Mouse (Mus musculus) splenic B cell, adult 2 months (primary cell): ENCODE measurements around the gene Cnpy3.

ENCODE experiments used
- DNase-seq: peaks from one replicate; pipeline ENCODE4 v3.0.0-alpha.2; 2011; ENCODE audit warnings: low read depth, low spot score
- H3K27me3 ChIP-seq: 2 replicates; pipeline ENCODE4 v1.6.1; 2012; ENCODE audit warnings: mild to moderate bottlenecking, low read length, moderate library complexity, mixed read lengths; ENCODE audit not compliant: control insufficient read depth, poor library complexity, insufficient read depth, severe bottlenecking
- H3K36me3 ChIP-seq: 2 replicates; pipeline ENCODE4 v1.6.1; 2012; ENCODE audit warnings: mild to moderate bottlenecking, low read length, moderate library complexity, mixed read lengths; ENCODE audit not compliant: control insufficient read depth, poor library complexity, insufficient read depth, severe bottlenecking

Cnpy3 gene

DNA sequence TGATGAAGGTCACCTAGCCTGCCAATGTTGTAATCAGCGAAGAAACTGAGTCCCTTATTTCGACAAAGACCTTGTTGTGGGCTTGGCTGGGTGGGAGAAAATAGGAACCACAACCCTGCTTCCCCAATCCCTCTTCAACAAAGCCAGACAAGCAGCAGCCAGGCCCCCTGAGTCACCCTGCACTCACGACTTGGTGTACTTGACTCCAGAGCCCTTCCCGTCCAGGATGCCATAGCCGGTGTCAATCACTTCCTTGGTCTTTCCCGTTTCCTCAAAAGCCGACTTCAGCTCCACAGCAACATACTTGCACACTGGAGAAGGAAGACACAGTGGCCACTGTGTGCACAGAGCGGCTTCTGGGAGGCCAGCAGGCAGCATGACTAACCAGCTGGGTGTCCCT lies 4.8 kb downstream of the Cnpy3 start:
- H3K36me3 ChIP-seq = peaks cover 22% of the 10 kb centered on the region
- no peak for DNase-seq

DNA sequence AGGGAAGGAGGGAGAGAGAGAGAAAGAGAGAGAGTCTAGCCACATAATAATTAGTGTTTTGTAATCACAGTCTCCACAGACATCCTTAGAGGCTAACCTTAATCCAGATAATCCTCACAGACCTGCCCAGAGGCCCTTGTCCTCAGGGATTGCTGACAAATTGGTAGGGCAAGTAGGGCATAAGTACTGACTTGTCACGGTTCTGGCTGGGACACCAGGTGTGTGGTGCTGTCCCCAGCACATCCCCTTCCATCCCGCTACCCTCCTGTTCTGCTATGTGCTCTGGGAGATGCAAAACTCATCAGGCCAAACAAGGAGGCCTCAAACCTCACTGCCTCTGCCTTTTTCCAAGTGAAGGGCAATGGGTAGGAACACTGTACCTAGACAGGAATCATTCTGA lies 6.5 kb downstream of the Cnpy3 start:
- peaks cover 26% of the 10 kb centered on the region for H3K36me3 ChIP-seq
- no peaks in the 10 kb centered on the region for H3K27me3 ChIP-seq
- DNase-seq = no peak

More for the DNA sequence above, 4.8 kb downstream of the Cnpy3 start:
- H3K27me3 ChIP-seq = no peaks in the 10 kb centered on the region

DNA sequence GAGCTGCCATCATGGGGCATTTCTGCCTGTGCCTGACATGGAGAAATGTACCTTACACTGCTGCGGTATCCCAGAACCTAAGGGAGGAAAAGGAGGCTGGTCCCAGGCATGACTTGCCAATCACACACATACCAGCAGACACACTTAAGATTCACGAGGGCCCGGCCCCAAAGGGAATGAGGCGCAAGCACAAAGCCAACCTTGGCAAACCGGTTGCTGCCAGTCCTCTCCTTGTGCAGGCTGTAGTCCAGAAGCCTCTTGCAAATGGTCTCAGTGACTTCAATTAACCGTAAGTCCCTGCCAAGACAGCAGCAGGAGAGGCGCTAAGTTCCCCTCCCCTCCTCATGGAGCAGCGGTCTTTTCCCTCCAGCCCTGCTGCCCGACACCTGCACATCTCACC lies 9.0 kb downstream of the Cnpy3 start:
- H3K36me3 ChIP-seq = peaks cover 26% of the 10 kb centered on the region
- no peak for DNase-seq
- no peaks in the 10 kb centered on the region for H3K27me3 ChIP-seq

DNA sequence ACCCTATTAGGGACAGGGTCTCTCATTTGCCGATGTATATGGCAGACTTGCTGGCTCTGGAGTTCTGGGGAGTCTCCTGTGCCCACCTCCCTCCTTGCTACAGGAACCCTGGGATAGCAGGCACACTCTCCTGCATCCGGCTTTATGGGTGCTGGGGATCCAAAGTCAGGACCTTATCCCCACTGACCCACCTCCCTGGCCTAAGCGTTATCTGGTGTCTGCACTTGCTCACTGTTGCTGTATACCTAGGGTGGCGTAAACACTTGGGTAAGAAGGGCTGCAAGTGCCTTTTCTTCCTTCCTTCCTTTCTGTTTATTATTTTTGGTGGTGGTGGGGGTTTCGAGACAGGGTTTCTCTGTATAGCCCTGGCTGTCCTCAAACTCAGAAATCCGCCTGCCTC lies 10.7 kb downstream of the Cnpy3 start:
- DNase-seq = no peak
- Histone ChIP-seq H3K27me3 (no peaks in the 10 kb centered on the region), H3K36me3 (peaks cover 27% of the 10 kb centered on the region)

GRCm38 (mm10) chr17:46736160-46736559 lies 15.9 kb downstream of the Cnpy3 start:
- Histone ChIP-seq H3K27me3 (no peaks in the 10 kb centered on the region), H3K36me3 (peaks cover 10% of the 10 kb centered on the region)
- DNase-seq = peak; percentile 68

DNA sequence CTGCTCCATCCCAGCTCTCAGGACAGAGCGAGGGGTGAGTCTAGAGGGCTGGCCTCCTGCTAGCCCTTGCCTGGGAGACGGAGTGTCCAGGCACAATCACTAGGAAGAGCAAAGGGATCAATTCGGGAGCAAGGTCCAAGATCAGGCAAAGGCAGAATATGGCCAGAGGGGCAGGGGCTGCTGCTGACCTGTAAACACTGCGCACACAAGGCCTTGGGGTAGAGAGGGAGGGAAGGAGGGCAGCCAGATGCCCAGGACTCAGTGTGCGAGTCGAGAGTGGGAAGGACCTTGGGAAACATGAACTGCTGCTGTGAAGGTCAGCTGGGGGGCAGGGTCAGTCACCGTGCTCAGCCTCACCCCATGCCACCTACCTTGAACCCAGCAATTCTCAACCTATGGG lies 16.7 kb downstream of the Cnpy3 start:
- Histone ChIP-seq H3K27me3 (no peaks in the 10 kb centered on the region), H3K36me3 (peaks cover 8% of the 10 kb centered on the region)
- DNase-seq = no peak

DNA sequence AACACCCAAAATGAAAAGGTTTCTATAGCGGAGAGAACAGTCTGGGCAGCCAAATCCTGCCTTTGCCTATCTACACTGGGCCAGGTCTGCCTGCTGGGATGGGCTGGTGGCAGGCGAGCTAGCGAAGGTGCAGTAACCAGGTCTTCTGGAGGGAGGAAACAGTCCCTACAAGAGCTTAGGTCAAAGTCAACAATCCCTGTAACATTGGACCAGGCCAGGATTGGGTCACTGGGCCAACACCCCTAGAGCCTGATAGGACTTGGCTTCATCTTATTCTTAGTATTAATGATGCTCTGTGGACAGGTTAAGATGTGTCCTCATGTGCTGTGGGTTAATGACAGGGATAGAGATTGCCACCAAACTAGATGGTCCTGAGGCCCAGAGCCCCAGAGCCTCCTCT lies 18.0 kb downstream of the Cnpy3 start:
- Histone ChIP-seq H3K36me3 (peaks cover 8% of the 10 kb centered on the region), H3K27me3 (no peaks in the 10 kb centered on the region)
- no peak for DNase-seq

DNA sequence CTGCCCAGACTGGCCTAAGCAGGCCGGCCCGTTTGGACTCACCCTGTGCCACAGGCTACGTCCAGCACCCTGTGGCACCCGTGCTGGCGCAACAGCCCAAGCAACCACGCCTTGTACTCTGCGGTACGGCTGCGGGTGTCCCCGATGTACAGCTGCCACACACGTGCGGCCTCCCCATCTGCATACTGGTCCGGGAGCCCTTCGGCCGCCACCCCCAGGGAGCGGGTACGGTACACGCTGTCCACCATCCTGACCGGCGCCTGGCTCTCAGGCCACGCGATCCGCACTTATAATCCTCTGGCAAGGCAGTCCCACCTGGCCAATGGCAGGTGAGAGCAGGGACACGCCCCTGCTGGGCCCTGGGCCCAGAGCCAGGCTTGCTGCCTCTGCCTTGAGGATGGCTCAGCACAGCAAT lies 23.1 kb downstream of the Cnpy3 start, which contains the start of gene Gnmt:
Gene Gnmt (minus strand): TSS at position 265 of the 415 bp plus-strand sequence.
- H3K36me3 ChIP-seq = 0 out of 2 replicates have a peak, but pooled peaks cover under 1% of the 10 kb centered on the region
- no peak for DNase-seq
- no peaks in the 10 kb centered on the region for H3K27me3 ChIP-seq

DNA sequence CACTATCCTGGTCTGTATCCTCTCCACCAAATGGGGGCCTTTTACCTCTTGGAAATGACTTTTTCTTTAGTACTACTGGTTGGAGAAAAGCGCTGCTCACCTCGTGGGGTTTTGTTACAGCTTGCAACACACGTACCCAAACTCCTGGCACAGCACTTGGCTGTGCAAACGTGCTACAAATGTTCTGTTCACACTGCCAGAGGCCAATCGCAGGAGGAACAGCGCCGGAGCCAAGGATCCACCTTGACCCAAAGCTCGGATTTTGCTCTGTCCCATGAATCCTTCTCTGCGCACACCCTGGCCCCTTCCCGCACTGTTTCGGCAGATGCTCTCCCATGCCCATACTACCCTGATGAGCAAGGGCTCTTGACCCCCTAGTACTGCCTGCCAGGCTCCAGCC lies 23.5 kb downstream of the Cnpy3 start:
- Histone ChIP-seq H3K27me3 (no peaks in the 10 kb centered on the region), H3K36me3 (0 out of 2 replicates have a peak, but pooled peaks cover 3% of the 10 kb centered on the region)
- DNase-seq = no peak

DNA sequence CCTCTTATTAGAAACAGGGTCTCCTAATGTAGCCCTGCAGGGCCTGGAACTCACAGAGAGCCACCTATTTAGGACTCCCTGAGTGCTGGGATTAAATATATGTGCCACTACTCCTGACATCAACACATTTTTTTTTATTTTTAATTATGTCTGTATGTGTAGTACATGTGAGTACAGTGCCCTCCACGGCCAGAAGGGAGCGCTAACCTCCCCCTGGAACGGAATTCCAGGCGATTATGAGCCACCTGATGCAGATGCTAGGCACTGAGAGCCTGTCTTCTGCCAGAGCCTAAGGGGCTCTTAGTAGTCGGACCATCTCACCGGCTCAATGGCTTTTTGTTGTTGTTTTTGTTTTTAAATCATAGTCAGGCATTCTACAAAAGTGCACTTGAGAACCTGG lies 24.0 kb downstream of the Cnpy3 start:
- H3K27me3 ChIP-seq = no peaks in the 10 kb centered on the region
- DNase-seq = no peak
- peaks cover 5% of the 10 kb centered on the region; the same call in 1 of the 2 replicates for H3K36me3 ChIP-seq

DNA sequence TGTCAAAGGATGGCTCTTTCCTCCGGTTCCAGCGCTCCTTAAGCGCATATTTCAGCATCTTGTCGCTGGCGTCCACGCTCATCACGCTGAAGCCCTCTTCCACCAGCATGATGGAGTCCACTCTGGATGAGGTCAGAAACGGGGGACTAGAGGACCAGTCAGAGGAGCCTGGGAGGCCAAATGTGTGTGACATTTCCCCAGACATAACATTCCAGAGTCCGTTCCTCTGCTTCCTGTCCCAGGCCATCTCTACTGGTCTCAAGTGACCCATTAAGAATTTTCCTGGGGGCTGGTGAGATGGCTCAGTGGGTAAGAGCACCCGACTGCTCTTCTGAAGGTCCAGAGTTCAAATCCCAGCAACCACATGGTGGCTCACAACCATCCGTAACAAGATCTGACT lies 24.7 kb downstream of the Cnpy3 start:
- no peak for DNase-seq
- H3K36me3 ChIP-seq = peaks cover 5% of the 10 kb centered on the region; the same call in 1 of the 2 replicates
- H3K27me3 ChIP-seq = no peaks in the 10 kb centered on the region

DNA sequence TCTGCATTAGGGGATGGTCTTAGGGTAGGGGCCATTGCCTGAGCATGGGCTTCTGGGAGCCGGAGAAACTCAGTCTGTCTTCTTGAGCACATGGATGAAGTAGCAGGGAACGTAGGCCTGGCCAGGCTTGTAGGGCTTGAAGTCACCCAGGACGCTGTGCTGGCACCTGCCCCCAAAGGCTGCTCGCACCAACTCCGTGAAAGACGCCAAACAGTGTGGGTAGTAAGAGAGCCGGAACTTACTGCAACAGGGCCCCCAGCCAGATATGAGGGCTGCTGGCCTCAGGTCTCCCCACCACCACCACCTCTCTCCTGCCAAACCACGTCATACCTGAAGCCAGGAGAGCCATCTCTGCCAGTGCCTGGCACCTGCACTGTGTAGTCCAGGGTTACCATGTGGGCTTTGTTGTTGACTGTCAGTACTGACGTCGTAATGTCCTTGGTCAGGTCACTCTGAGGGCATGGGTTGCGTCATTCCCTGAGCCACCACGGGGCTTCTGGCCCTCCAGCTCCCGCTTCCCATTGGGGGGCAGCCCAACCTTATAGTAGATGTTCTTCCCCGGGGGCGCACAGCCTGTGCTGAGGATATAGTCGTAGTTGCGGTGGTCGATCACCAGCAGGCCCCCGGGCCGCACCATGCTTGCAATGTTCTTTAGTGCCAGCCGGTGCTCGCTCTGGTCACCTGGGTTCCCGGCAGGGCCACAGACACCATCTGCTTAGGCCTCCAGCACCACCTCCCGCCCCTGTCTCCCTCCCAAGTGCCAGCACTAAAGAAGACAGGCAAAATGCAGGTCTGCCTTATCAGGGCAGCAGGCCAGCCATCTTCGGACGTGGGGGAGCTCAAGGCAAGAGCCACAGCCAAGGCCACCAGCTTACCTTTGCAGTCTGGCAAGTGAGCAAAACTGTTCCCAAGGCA lies 26.0 kb downstream of the Cnpy3 start:
- DNase-seq = no peak
- Histone ChIP-seq H3K36me3 (peaks cover 5% of the 10 kb centered on the region; the same call in 1 of the 2 replicates), H3K27me3 (no peaks in the 10 kb centered on the region)

DNA sequence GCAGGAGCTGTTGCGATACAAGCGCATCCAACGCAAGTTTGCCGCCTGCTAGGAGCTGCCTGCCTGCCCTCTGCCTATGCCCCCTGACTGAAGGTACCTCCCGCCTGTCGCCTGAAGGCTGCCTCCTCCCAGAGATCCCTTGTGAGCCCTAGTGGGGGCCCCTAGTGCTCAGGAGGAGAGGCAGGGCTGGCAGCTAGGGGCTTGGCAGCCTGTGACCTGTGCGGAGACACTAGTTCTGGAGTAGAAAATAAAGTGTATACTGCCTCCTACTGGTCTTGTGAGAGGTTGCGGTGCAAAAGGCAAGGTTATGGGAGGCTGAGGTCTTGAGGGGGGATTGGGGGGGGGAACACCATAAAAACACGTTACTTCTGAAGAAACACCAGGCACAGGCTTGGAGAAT lies 26.7 kb downstream of the Cnpy3 start:
- DNase-seq = peak; percentile 73
- Histone ChIP-seq H3K27me3 (no peaks in the 10 kb centered on the region), H3K36me3 (peaks cover 5% of the 10 kb centered on the region; the same call in 1 of the 2 replicates)

GRCm38 (mm10) chr17:46724477-46725084 lies 27.4 kb downstream of the Cnpy3 start:
- Histone ChIP-seq H3K27me3 (no peaks in the 10 kb centered on the region), H3K36me3 (peaks cover 5% of the 10 kb centered on the region; the same call in 1 of the 2 replicates)
- no peak for DNase-seq

- Histone ChIP-seq H3K36me3 (peaks cover 7% of the 10 kb centered on the region; the same call in 1 of the 2 replicates), H3K27me3 (no peaks in the 10 kb centered on the region)
- no peak for DNase-seq
Observed at GRCm38 (mm10) chr17:46721077-46721476, 30.9 kb downstream of the Cnpy3 start.
